Mouse (Mus musculus) forebrain, embryonic 13.5 days (tissue): ENCODE results near the gene Gm21973. TPM values are rescaled to one million over a fixed set of nuclear protein-coding genes. Genes with fewer than 3 reads are reported as not detected.

Source experiments
- ATAC-seq: fragments of 200-750 bp; cut with Nextera tagmentation; 2 replicates; pipeline ENCODE4 v1.8.0; 2017
- H3K27ac ChIP-seq: fragments of 300-500 bp; sonication (generic); 2 replicates; pipeline ENCODE4 v1.5.1; 2015; ENCODE audit warnings: inconsistent platforms, mild to moderate bottlenecking, moderate library complexity
- H3K27me3 ChIP-seq: fragments of 300-500 bp; sonication (generic); 2 replicates; pipeline ENCODE4 v1.6.1; 2015; ENCODE audit warnings: mild to moderate bottlenecking, inconsistent platforms
- H3K36me3 ChIP-seq: fragments of 300-500 bp; sonication (generic); 2 replicates; pipeline ENCODE4 v1.6.1; 2015; ENCODE audit warnings: mild to moderate bottlenecking, inconsistent platforms; ENCODE audit not compliant: poor library complexity, severe bottlenecking
- H3K4me1 ChIP-seq: fragments of 300-500 bp; sonication (generic); 2 replicates; pipeline ENCODE4 v1.6.1; 2015; ENCODE audit warnings: inconsistent platforms
- H3K4me2 ChIP-seq: fragments of 300-500 bp; sonication (generic); 2 replicates; pipeline ENCODE4 v1.6.1; 2015; ENCODE audit warnings: inconsistent platforms, mild to moderate bottlenecking, moderate library complexity
- H3K4me3 ChIP-seq: fragments of 300-500 bp; sonication (generic); 2 replicates; pipeline ENCODE4 v1.5.1; 2015; ENCODE audit warnings: mild to moderate bottlenecking, inconsistent platforms
- H3K9ac ChIP-seq: fragments of 300-500 bp; sonication (generic); 2 replicates; pipeline ENCODE4 v1.6.1; 2015; ENCODE audit warnings: mild to moderate bottlenecking, inconsistent platforms
- H3K9me3 ChIP-seq: fragments of 300-500 bp; sonication (generic); replicated peaks from 2 replicates; pipeline ENCODE4 v1.6.1; 2016; ENCODE audit warnings: inconsistent platforms
- WGBS: fragments of 180-500 bp; shearing (Covaris S2); methylation state at CpG from one replicate; pipeline ENCODE4 v1.1.7; 2015; 5-methylcytosine and 5-hydroxymethylcytosine counted together
- polyA plus RNA-seq: library from polyadenylated mRNA; unstranded; fragments of >200 nt; fragmentation: Nextera tagmentation; extraction: Ambion mirVana; gene quantifications from 2 replicates; pipeline ENCODE4 v1.2.1, GENCODE M21; 2015

The Gm21973 gene
- not detected in 2 replicates for polyA plus RNA-seq

GRCm38 (mm10) chr15:10325080-10325479 lies at the start of gene Gm21973:
Gm21973 (plus strand) TSS chr15:10325380.
- no peak for ATAC-seq
- Histone ChIP-seq H3K9ac (no peak within 1 kb of the TSS), H3K27me3 (no peaks in the 10 kb centered on the region), H3K9me3 (no peaks in the 10 kb centered on the region), H3K4me3 (no peak within 1 kb of the TSS), H3K36me3 (no peaks in the 10 kb centered on the region), H3K4me1 (no peaks in the 10 kb centered on the region), H3K27ac (no peak within 1 kb of the TSS), H3K4me2 (no peak within 1 kb of the TSS)
- WGBS, result 93% methylated on average over 2 of the region's 2 CpGs

- no peaks in the 10 kb centered on the region for H3K9me3 ChIP-seq
- no peaks in the 10 kb centered on the region for H3K4me1 ChIP-seq
- H3K4me2 ChIP-seq, result no peak overlapping the region
- H3K4me3 ChIP-seq, result no peak overlapping the region
- H3K27ac ChIP-seq, result no peak overlapping the region
- no peak overlapping the region for H3K9ac ChIP-seq
- no peaks in the 10 kb centered on the region for H3K36me3 ChIP-seq
- no peaks in the 10 kb centered on the region for H3K27me3 ChIP-seq
- ATAC-seq, result no peak
These were observed 48.8 kb upstream of the Gm21973 start for GRCm38 (mm10) chr15:10276386-10276785.

GRCm38 (mm10) chr15:10277461-10277860 lies 47.7 kb upstream of the Gm21973 start:
- H3K4me2 ChIP-seq, result no peak overlapping the region
- H3K9me3 ChIP-seq, result no peaks in the 10 kb centered on the region
- H3K9ac ChIP-seq, result no peak overlapping the region
- H3K36me3 ChIP-seq, result no peaks in the 10 kb centered on the region
- WGBS, result 83% methylated on average over 4 of the region's 4 CpGs
- H3K27ac ChIP-seq, result no peak overlapping the region
- no peak overlapping the region for H3K4me3 ChIP-seq
- ATAC-seq, result no peak
- H3K4me1 ChIP-seq, result no peaks in the 10 kb centered on the region
- H3K27me3 ChIP-seq, result no peaks in the 10 kb centered on the region

GRCm38 (mm10) chr15:10281546-10281945 lies 43.6 kb upstream of the Gm21973 start:
- Histone ChIP-seq H3K4me1 (no peaks in the 10 kb centered on the region), H3K4me2 (no peak overlapping the region), H3K27me3 (no peaks in the 10 kb centered on the region), H3K9ac (no peak overlapping the region), H3K36me3 (no peaks in the 10 kb centered on the region), H3K9me3 (no peaks in the 10 kb centered on the region), H3K4me3 (no peak overlapping the region), H3K27ac (no peak overlapping the region)
- WGBS, result 94% methylated on average over 5 of the region's 5 CpGs
- ATAC-seq, result no peak

- H3K4me3 ChIP-seq, result no peak overlapping the region
- no peaks in the 10 kb centered on the region for H3K36me3 ChIP-seq
- H3K27ac ChIP-seq, result no peak overlapping the region
- ATAC-seq, result no peak
- H3K9ac ChIP-seq, result no peak overlapping the region
- H3K4me2 ChIP-seq, result no peak overlapping the region
- H3K4me1 ChIP-seq, result no peaks in the 10 kb centered on the region
- no peaks in the 10 kb centered on the region for H3K9me3 ChIP-seq
- H3K27me3 ChIP-seq, result no peaks in the 10 kb centered on the region
These were observed 41.5 kb upstream of the Gm21973 start for GRCm38 (mm10) chr15:10283661-10284060.

- Histone ChIP-seq H3K4me2 (no peak overlapping the region), H3K36me3 (no peaks in the 10 kb centered on the region), H3K4me3 (no peak overlapping the region), H3K9me3 (no peaks in the 10 kb centered on the region), H3K4me1 (no peaks in the 10 kb centered on the region), H3K27me3 (no peaks in the 10 kb centered on the region), H3K9ac (no peak overlapping the region), H3K27ac (no peak overlapping the region)
- 94% methylated on average over 1 of the region's 1 CpGs for WGBS
- ATAC-seq, result no peak
These were observed 28.6 kb upstream of the Gm21973 start for GRCm38 (mm10) chr15:10296570-10296969.

GRCm38 (mm10) chr15:10298058-10298457 lies 27.1 kb upstream of the Gm21973 start:
- no peaks in the 10 kb centered on the region for H3K4me1 ChIP-seq
- H3K4me2 ChIP-seq, result no peak overlapping the region
- H3K36me3 ChIP-seq, result no peaks in the 10 kb centered on the region
- H3K27me3 ChIP-seq, result no peaks in the 10 kb centered on the region
- H3K9me3 ChIP-seq, result no peaks in the 10 kb centered on the region
- no peak overlapping the region for H3K27ac ChIP-seq
- H3K4me3 ChIP-seq, result no peak overlapping the region
- 83% methylated on average over 1 of the region's 1 CpGs for WGBS
- ATAC-seq, result no peak
- no peak overlapping the region for H3K9ac ChIP-seq

GRCm38 (mm10) chr15:10299467-10299866 lies 25.7 kb upstream of the Gm21973 start:
- Histone ChIP-seq H3K4me1 (no peaks in the 10 kb centered on the region), H3K27me3 (no peaks in the 10 kb centered on the region), H3K36me3 (no peaks in the 10 kb centered on the region), H3K4me2 (no peak overlapping the region), H3K4me3 (no peak overlapping the region), H3K9me3 (no peaks in the 10 kb centered on the region), H3K27ac (no peak overlapping the region), H3K9ac (no peak overlapping the region)
- ATAC-seq, result no peak
- WGBS, result 71% methylated on average over 3 of the region's 3 CpGs

GRCm38 (mm10) chr15:10306461-10306860 lies 18.7 kb upstream of the Gm21973 start:
- no peaks in the 10 kb centered on the region for H3K4me1 ChIP-seq
- ATAC-seq, result peak; percentile 69; the same call in 1 of the 2 replicates

GRCm38 (mm10) chr15:10311826-10312225 lies 13.4 kb upstream of the Gm21973 start:
- no peak for ATAC-seq
- WGBS, result 85% methylated on average over 5 of the region's 5 CpGs

More at GRCm38 (mm10) chr15:10306461-10306860, 18.7 kb upstream of the Gm21973 start:
- no peaks in the 10 kb centered on the region for H3K27me3 ChIP-seq
- H3K4me2 ChIP-seq, result no peak overlapping the region
- H3K9me3 ChIP-seq, result no peaks in the 10 kb centered on the region
- H3K4me3 ChIP-seq, result no peak overlapping the region
- 91% methylated on average over 1 of the region's 1 CpGs for WGBS
- no peak overlapping the region for H3K9ac ChIP-seq
- no peak overlapping the region for H3K27ac ChIP-seq
- H3K36me3 ChIP-seq, result no peaks in the 10 kb centered on the region

GRCm38 (mm10) chr15:10313522-10314455 lies 11.4 kb upstream of the Gm21973 start:
- Histone ChIP-seq H3K27ac (no peak overlapping the region), H3K36me3 (no peaks in the 10 kb centered on the region), H3K9ac (no peak overlapping the region), H3K9me3 (no peaks in the 10 kb centered on the region), H3K27me3 (no peaks in the 10 kb centered on the region), H3K4me2 (no peak overlapping the region), H3K4me1 (no peaks in the 10 kb centered on the region), H3K4me3 (no peak overlapping the region)
- 53% methylated on average over 7 of the region's 7 CpGs for WGBS
- peak; percentile 75; the same call in 1 of the 2 replicates for ATAC-seq

More at GRCm38 (mm10) chr15:10311826-10312225, 13.4 kb upstream of the Gm21973 start:
- no peak overlapping the region for H3K4me2 ChIP-seq
- no peaks in the 10 kb centered on the region for H3K27me3 ChIP-seq
- no peaks in the 10 kb centered on the region for H3K36me3 ChIP-seq
- no peak overlapping the region for H3K4me3 ChIP-seq
- H3K4me1 ChIP-seq, result no peaks in the 10 kb centered on the region
- H3K27ac ChIP-seq, result no peak overlapping the region
- H3K9ac ChIP-seq, result no peak overlapping the region
- no peaks in the 10 kb centered on the region for H3K9me3 ChIP-seq

- WGBS, result 61% methylated on average over 3 of the region's 3 CpGs
These were observed 5.4 kb downstream of the Gm21973 start for GRCm38 (mm10) chr15:10330626-10331025.

More at GRCm38 (mm10) chr15:10330626-10331025, 5.4 kb downstream of the Gm21973 start:
- Histone ChIP-seq H3K4me1 (no peaks in the 10 kb centered on the region), H3K9ac (no peak overlapping the region), H3K27ac (no peak overlapping the region), H3K36me3 (no peaks in the 10 kb centered on the region), H3K4me2 (no peak overlapping the region), H3K27me3 (no peaks in the 10 kb centered on the region), H3K4me3 (no peak overlapping the region), H3K9me3 (no peaks in the 10 kb centered on the region)
- no peak for ATAC-seq
